Mouse (Mus musculus) layer of hippocampus, postnatal 36 days (tissue): ENCODE data around the gene Cnpy2. TPM values are rescaled to one million over a fixed set of nuclear protein-coding genes. Genes with fewer than 3 reads are reported as not detected.
"Not testable (repeated sequence)": the region's sequence is repeated elsewhere in the genome, so short reads cannot be mapped to it uniquely, and the experiment has no call there.

Experiments used
- DNase-seq, 2 experiments: peaks; one replicate each; pipeline ENCODE4 v3.0.0; 2022
- total RNA-seq, 2 experiments: library from RNA; stranded (reverse); gene quantifications; 2 replicates each; pipeline ENCODE4 v1.2.3; 2021

Cnpy2 gene
- total RNA-seq, 2 experiments from 2014 or later = 82.9 to 86.1 TPM

- DNase-seq = no peak
These were observed 6.7 kb upstream of the Cnpy2 start for GRCm38 (mm10) chr10:128315578-128315977.

DNA sequence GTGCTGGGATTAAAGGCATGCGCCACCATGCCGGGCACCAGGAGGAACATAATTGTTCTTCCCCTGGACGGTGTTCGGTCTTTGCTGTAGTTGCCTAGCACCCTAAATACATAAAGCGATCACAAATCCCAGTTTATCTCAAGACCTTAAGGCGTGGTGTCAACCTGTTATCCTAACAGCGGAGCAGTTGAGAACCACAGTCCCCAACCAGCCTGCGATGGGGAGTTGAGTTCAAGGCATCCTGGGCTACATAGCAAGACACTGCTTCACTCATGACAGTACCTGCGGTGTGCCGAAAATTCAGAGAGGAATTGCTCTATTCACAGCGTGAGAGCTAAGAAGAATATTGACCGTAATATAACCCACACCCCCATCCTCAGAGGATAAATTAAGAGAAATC, 618 bp upstream of the Cnpy2 start:
- no peak for DNase-seq

DNA sequence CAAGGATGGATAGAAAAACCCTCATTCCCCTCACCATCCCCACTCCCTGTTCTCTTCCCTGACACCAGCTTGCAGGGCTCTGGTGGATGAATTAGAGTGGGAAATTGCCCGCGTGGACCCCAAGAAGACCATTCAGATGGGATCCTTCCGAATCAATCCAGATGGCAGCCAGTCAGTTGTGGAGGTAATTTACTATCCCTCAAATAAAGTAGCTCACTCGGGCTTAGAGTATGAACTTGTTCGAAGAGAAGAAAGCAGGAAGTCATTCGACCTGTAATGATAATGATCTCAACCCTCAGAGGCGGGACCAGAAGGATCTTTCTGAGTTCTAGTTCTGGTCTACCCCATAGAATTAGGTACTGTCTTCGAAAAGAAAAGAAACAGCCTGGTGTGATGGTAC, 1.3 kb downstream of the Cnpy2 start:
- no peak for DNase-seq

DNA sequence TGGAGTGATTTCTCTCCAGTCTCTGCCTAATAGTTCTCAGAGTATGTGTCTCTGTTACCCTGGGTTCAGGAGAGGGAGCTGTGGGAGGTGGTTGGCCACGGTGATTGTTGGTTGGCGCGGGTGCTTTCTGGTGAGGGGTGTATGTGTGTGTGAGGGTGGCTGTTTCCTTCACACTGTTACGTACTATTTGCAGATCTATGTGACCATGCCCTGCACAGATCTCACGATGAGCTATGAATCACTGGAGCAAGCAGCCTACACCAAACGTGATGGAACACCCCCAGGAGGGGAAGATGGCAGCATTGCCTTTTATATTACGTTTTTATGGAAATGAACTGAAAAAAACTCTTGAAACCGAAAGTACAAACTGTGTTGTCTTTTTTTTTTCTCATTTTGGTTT, 4.6 kb downstream of the Cnpy2 start:
- no peak for DNase-seq

DNA sequence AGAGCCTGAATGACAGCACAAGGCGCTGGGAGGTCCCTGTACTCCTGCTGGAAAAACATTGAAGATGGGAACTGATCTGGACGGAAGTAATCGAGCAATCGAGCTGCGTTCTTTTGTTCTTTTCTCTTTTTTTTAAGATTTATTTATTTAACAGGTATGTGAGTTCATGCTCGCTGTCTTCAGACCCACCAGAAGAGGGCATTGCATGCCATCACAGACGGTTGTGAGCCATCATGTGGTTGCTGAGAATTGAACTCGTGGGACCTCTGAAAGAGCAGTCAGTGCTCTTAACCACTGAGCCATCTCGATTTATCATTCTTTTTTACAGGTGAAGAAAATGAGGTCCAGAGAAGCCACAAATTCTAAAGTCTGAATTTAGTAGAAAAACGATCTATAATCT, 5.4 kb downstream of the Cnpy2 start:
- DNase-seq = no peak

GRCm38 (mm10) chr10:128332358-128333249, 10.3 kb downstream of the Cnpy2 start:
- not testable (repeated sequence) for DNase-seq

- peak; percentile 41 to 45 for DNase-seq
These were observed 13.3 kb downstream of the Cnpy2 start for GRCm38 (mm10) chr10:128335582-128335981.

- no peak for DNase-seq
These were observed 13.9 kb downstream of the Cnpy2 start for GRCm38 (mm10) chr10:128336195-128336594.

DNA sequence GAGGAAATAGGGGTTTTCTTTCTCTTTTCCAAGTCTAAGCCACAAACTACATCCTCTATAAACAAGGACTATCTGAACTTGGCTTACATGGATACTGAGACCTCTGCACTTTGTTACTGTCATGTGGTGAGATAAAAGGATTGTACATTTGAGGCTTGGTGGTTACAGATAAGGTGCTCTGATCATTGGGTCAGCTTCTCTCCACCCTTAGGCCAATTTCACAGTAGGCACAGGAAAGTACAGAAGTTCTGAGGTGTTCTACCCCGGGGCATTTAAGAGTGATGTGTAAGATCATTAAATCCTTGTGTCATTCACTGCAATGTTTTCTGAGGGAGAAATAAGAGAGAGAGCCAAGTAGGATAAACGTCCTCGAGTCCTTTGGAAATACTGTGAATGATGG, 14.3 kb downstream of the Cnpy2 start:
- no peak for DNase-seq

DNA sequence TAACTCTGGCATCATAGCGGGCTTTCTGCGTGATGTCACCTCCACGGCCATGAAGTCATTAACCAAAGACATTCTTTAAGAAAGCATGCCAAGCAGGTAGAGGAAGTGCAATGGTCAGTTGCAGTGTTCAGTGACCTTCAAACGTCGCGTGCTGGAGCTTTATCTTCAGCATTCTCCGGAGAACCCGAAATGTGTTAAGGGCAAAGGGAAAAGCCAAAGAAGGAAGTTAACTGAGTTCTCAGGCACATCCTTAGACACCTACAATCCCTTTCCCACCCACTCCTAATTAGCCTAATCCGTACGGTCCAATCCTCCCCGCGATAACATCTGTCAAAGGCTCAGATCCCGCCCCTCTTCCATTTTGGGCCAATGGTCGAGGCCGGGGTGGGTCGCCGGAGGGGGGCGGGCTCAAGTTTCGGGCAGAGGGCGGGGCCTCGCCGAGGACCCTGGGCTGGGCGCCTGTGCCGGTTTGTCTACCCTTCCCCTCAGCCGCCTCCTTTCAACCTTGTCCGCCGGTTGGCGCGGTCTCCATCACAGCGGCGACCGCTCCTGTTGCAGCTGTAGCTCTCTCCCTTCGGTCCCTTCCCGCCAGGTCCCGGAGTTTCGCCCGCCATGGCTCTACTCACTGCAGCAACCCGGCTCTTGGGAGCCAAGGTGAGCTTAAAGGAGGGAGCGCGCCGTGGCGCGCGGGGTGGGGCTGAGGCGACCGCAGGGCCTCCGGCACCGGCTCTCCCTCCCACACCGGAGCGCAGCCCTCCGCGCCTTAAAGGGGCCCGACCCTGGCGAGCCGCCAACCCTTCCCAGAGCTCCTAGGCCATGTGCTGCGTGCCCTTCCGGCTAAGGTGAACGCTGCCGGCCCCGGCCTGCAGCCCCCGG, 15.3 kb downstream of the Cnpy2 start, which contains the start of gene Cs:
Gene Cs, plus strand, starts transcription at position 429 of the 876 bp plus-strand sequence.
- peak; percentile 94 to 95 for DNase-seq

DNA sequence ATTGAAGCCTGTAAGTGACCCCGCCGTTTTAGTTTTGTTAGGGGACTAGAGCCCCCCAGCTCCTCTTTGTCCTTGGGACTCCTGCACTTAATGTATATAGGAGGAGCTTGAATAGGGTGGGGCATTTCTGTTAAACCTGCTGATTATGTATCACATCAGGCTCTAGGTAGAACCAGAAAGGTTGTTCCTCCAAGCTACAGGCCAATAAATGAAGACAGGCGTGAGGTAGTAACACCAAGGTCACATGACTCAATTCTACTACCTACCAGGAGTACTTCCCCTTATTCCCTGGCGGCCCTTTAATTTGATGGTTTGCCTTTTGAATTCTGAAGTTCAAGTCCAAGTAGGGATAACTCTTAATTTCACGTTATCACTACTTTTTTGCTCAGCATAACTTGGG, 16.2 kb downstream of the Cnpy2 start:
- no peak for DNase-seq

- DNase-seq = no peak
These were observed 16.7 kb downstream of the Cnpy2 start for GRCm38 (mm10) chr10:128338948-128339347.

DNA sequence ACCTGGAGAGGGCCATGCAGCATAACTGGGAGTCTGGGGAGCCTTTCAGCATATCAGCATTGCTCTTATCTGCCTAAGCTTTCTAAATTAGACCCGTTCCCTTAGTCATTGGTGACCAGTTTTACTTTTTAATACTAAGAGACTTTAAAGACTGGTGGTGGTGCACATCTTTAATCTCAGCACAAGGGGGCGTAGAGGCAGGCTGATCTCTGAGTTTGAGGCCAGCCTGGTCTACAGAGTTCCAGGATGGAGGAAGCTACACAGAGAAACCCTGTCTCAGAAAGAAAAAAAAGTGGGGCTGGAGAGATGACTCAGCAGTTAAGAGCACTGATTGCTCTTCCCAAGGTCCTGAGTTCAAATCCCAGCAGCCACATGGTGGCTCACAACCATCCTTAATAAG, 18.0 kb downstream of the Cnpy2 start:
- DNase-seq = no peak

DNA sequence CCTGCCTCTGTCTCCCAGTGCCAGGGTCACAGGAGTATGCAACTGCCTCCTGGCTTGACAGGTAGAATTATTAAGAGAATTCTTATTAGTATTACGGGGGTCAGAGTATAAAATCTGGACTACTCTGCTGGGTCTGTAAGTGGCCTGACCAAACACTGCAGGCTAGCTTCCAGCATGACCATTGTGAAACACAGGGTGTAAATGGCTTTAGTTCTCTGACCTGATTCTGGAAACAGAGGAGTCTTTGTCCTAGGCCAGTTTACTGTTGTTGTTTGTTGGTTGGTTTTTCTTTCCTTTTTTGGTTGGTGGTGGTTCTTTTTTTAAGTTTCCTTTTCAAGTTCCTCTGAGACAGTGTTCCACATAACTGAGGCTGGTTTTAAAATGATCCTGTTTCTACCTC, 21.2 kb downstream of the Cnpy2 start:
- no peak for DNase-seq

GRCm38 (mm10) chr10:128344568-128345275, 22.5 kb downstream of the Cnpy2 start:
- DNase-seq = peak; percentile 62 to 66

- no peak for DNase-seq
These were observed 25.3 kb downstream of the Cnpy2 start for GRCm38 (mm10) chr10:128347541-128347940.

DNA sequence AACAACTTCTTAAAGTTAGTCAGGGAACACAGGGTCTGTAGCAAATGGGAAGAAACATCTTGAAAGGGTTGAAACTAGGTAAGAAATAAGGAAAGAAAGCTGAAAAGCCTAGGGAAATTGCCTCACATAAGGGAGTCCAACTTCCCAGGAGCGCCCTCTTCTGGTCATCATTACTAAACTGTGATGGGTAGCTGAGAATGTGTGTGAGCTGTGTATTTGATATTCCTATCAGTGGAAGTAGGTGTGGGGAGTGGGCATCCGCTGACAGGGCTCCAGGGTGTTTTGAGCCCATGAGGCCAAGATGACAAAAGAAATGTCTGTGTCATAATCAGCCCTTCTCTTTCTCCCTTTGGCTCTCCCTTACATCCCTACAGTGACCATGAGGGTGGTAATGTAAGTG, 36.5 kb downstream of the Cnpy2 start:
- no peak for DNase-seq

GRCm38 (mm10) chr10:128359226-128359625, 37.0 kb downstream of the Cnpy2 start:
- no peak for DNase-seq

DNA sequence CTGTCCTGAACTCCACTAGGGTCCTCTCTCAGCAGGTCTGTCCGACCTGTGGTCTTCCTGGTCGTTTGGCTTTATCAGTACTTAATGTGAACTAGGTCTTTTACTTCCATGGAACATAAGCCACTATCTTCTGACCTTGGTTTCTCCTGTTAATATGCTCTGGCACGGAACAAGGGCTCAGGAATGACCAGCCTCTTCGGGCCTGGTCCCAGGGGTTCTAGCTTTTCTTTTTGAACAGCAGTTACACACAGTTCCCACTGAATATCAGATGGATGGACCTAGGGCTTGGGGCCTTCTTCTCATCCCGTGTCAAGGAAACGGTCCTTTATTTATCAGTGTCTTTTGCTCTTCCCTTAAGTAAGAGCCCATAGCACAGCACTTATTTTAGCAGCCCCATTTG, 39.6 kb downstream of the Cnpy2 start:
- no peak for DNase-seq

GRCm38 (mm10) chr10:128362568-128362967, 40.3 kb downstream of the Cnpy2 start:
- no peak for DNase-seq

- no peak for DNase-seq
These were observed 45.7 kb downstream of the Cnpy2 start for GRCm38 (mm10) chr10:128367899-128368401.
